Mouse (Mus musculus) spleen, adult 2 months (tissue): ENCODE data around the gene Pigg.

Source experiments
- CTCF ChIP-seq: fragments of 200-500 bp; IDR thresholded peaks from 2 replicates; pipeline ENCODE4 v1.5.1; 2011; ENCODE audit warnings: mild to moderate bottlenecking, inconsistent platforms; ENCODE audit not compliant: insufficient read depth, insufficient read length, insufficient replicate concordance; ENCODE audit errors: extremely low read depth
- POLR2A ChIP-seq: fragments of 200-500 bp; IDR thresholded peaks from 2 replicates; pipeline ENCODE4 v1.6.1; 2011; ENCODE audit warnings: low read depth, low read length, inconsistent platforms

GRCm38 (mm10) chr5:108376059-108376458 lies 63.6 kb downstream of the Pigg start:
- TF ChIP-seq POLR2A = no peak
- no peak for TF ChIP-seq CTCF
